Mouse (Mus musculus) gastrocnemius, postnatal 4 days (tissue): ENCODE measurements around the gene Ak4. TPM values are rescaled to one million over a fixed set of nuclear protein-coding genes. Genes with fewer than 3 reads are reported as not detected.

Experiments used
- DNase-seq, 2 experiments: peaks; one replicate each; pipeline ENCODE4 v3.0.0; 2021 to 2022; ENCODE audit warnings: low spot score in 2 of 2, mixed read lengths in 2 of 2
- total RNA-seq, 2 experiments: library from RNA; stranded (reverse); gene quantifications; 2 replicates each; pipeline ENCODE4 v1.2.3; 2021

The Ak4 gene
- total RNA-seq, 2 experiments from 2014 or later, result 6.2 to 10.1 TPM

- no peak for DNase-seq
Measured at GRCm38 (mm10) chr4:101510111-101510903, 91.2 kb downstream of the Ak4 start.

- DNase-seq, result no peak
Measured at GRCm38 (mm10) chr4:101510904-101511210, 91.8 kb downstream of the Ak4 start.

- DNase-seq, result no peak
Measured at GRCm38 (mm10) chr4:101511768-101512521, 92.9 kb downstream of the Ak4 start.

GRCm38 (mm10) chr4:101513251-101513650 is 94.2 kb downstream of the Ak4 start:
- DNase-seq, result no peak

GRCm38 (mm10) chr4:101515853-101516252 is 96.8 kb downstream of the Ak4 start:
- DNase-seq, result no peak

Other genes with a start within 250 kb of the Ak4 start
- gene Jak1, start 154.0 kb upstream of the Ak4 start, total RNA-seq, result 100 to 1,000 TPM; 108 to 117 TPM
- gene Dnajc6, start 77.4 kb downstream of the Ak4 start, total RNA-seq, result 1 to 10 TPM in 1 of 2 experiments, under 1 TPM in 1; 0.81 to 1.1 TPM
- 10 to 100 TPM; 42.6 to 44.9 TPM for gene Leprot, start 228.4 kb downstream of the Ak4 start, total RNA-seq